In the genomic region with DNA sequence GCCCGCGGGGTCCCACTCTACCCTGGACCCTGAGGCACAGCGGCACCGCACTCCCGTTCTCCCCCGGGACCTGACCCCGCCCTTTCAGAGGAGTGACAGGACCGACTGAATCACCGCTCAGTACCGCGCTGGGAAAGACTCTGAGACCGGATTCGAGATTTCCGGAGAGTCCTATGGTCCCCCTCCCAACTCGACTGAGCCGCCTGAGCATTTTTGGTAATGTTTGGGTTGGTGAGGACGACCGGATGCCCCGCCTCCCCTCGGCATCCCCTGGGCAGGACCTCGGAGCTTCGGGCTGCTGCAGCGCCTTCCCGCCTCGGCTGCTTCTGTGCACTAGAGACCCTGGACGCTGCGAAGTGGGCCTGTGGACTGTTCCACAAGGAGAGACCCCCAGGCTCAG, we compare ENCODE assay signal across 8 mouse cellular contexts. TPM values are rescaled to one million over a fixed set of nuclear protein-coding genes. Genes with fewer than 3 reads are reported as not detected.
A peak's percentile ranks its signal among the peaks of the same experiment; 100 is the strongest.
DNase-seq lines count a peak whose midpoint lies in the region; ATAC-seq and TF ChIP-seq lines count a peak whose summit lies in the region.

No protein-coding gene starts in this region.

- peak overlapping the region; percentile 86 for H3K4me2 ChIP-seq in heart, postnatal 0 days (ENCODE audit: low read depth, low read length)

- TF ChIP-seq EP300 in heart, postnatal 0 days (IDR thresholded peaks at IDR 0.05; ENCODE audit: low read depth) = peak; percentile 67

- peak; percentile 66 for TF ChIP-seq POLR2A in embryonic fibroblast, embryonic 13.5 days (IDR thresholded peaks at IDR 0.05; ENCODE audit: low read depth, low read length)
- 0 out of 2 replicates have a peak, but pooled peaks have one; percentile 5 for TF ChIP-seq POLR2A in spleen, adult 2 months (IDR thresholded peaks at IDR 0.05; ENCODE audit: low read depth, low read length)

- peak overlapping the region; percentile 42 for H3K4me3 ChIP-seq in left cerebral cortex, adult 2 months
- peak overlapping the region; percentile 11; the same call in 1 of the 2 replicates for H3K4me3 ChIP-seq in embryonic fibroblast, embryonic 13.5 days (ENCODE audit: insufficient read depth, low read length)
- H3K4me3 ChIP-seq in heart, postnatal 0 days (ENCODE audit: low read depth, low read length) = peak overlapping the region; percentile 50
- peak overlapping the region; percentile 86 for H3K4me3 ChIP-seq in megakaryocyte, embryonic 14.5 days (replicated peaks)
- peak overlapping the region; percentile 52 for H3K4me3 ChIP-seq in spleen, adult 2 months (ENCODE audit: extremely low read depth, insufficient read depth, insufficient read length)

- ATAC-seq in heart, postnatal 0 days (ENCODE audit: insufficient read depth, low read depth) = peak; percentile 62

- DNase-seq in left cerebral cortex, adult 2 months (ENCODE audit: extremely low spot score in 1 of 2, low spot score in 2 of 2) = peak in 1 of 2 experiments; percentile 43
- no peak for DNase-seq in left cerebral cortex, adult 8-10 months (ENCODE audit: low spot score in 2 of 2)
- DNase-seq in heart, postnatal 0 days (ENCODE audit: low spot score) = peak; percentile 90
- peak; percentile 91 for DNase-seq in kidney, postnatal 14 days
- peak; percentile 43 to 78 for DNase-seq in spleen, adult 2 months (ENCODE audit: low read depth in 1 of 2, low spot score in 2 of 2)
- no peak for DNase-seq in left cerebral cortex, postnatal 25 days (ENCODE audit: low spot score in 2 of 2)

- intact Hi-C loops in left cerebral cortex, adult 2 months (cut with DNase I) = no loop called here
- intact Hi-C loops in left cerebral cortex, postnatal 25 days (cut with DNase I) = loop anchor here (5.0 kb wide), 1 partner anchor 117 kb away; no protein-coding TSS in a partner anchor

- WGBS in heart, postnatal 0 days = under 1% methylated on average over 27 of the region's 27 CpGs
- under 1% methylated on average over 27 of the region's 27 CpGs for WGBS in spleen, adult 2 months

- no peaks in the 10 kb centered on the region for H3K27me3 ChIP-seq in heart, postnatal 0 days (ENCODE audit: control insufficient read depth, insufficient read depth, low read length)
- H3K27me3 ChIP-seq in megakaryocyte, embryonic 14.5 days (replicated peaks) = peaks cover 70% of the 10 kb centered on the region
- peaks cover 8% of the 10 kb centered on the region for H3K27me3 ChIP-seq in spleen, adult 2 months (ENCODE audit: control insufficient read depth, insufficient read depth, low read length)

- H3K27ac ChIP-seq in left cerebral cortex, adult 2 months = peak overlapping the region; percentile 61; the same call in 1 of the 2 replicates
- H3K27ac ChIP-seq in embryonic fibroblast, embryonic 13.5 days (ENCODE audit: insufficient read depth, low read length) = peak overlapping the region; percentile 93
- peak overlapping the region; percentile 97 for H3K27ac ChIP-seq in heart, postnatal 0 days (ENCODE audit: low read depth)
- H3K27ac ChIP-seq in spleen, adult 2 months (ENCODE audit: insufficient read depth, low read length) = peak overlapping the region; percentile 68

- H3K9ac ChIP-seq in heart, postnatal 0 days (replicated peaks; ENCODE audit: low read depth, low read length) = peak overlapping the region; percentile 58

- TF ChIP-seq CTCF in left cerebral cortex, adult 2 months (IDR thresholded peaks at IDR 0.05) = no peak
- TF ChIP-seq CTCF in embryonic fibroblast, embryonic 13.5 days (IDR thresholded peaks at IDR 0.05; ENCODE audit: borderline replicate concordance, insufficient read depth, low read length) = no peak
- no peak for TF ChIP-seq CTCF in heart, postnatal 0 days (IDR thresholded peaks at IDR 0.05; ENCODE audit: low read depth)
- TF ChIP-seq CTCF in spleen, adult 2 months (IDR thresholded peaks at IDR 0.05; ENCODE audit: extremely low read depth, insufficient read depth, insufficient read length, insufficient replicate concordance) = no peak

- no peaks in the 10 kb centered on the region for H3K36me3 ChIP-seq in heart, postnatal 0 days (replicated peaks; ENCODE audit: control insufficient read depth, insufficient read depth, low read length)
- no peaks in the 10 kb centered on the region for H3K36me3 ChIP-seq in megakaryocyte, embryonic 14.5 days (replicated peaks; ENCODE audit: low read length)
- H3K36me3 ChIP-seq in spleen, adult 2 months (ENCODE audit: control insufficient read depth, insufficient read depth, low read length) = no peaks in the 10 kb centered on the region

- H3K4me1 ChIP-seq in embryonic fibroblast, embryonic 13.5 days (ENCODE audit: control insufficient read depth, insufficient read depth, low read length) = peaks cover 10% of the 10 kb centered on the region
- H3K4me1 ChIP-seq in heart, postnatal 0 days (ENCODE audit: control insufficient read depth, insufficient read depth) = peaks cover 29% of the 10 kb centered on the region
- peaks cover 73% of the 10 kb centered on the region for H3K4me1 ChIP-seq in megakaryocyte, embryonic 14.5 days
- peaks cover 16% of the 10 kb centered on the region for H3K4me1 ChIP-seq in spleen, adult 2 months (ENCODE audit: control insufficient read depth, insufficient read depth, insufficient read length)

- H3K9me3 ChIP-seq in heart, postnatal 0 days (replicated peaks; ENCODE audit: control insufficient read depth, low read length) = no peaks in the 10 kb centered on the region
- H3K9me3 ChIP-seq in megakaryocyte, embryonic 14.5 days = no peaks in the 10 kb centered on the region

RNA-seq across cellular contexts. Expression of a gene that starts 4.2 kb away (rescaled TPM):
- 10 to 100 TPM in 1 of 2 experiments, 1 to 10 TPM in 1; 9.0 to 11.6 TPM for total RNA-seq in left cerebral cortex, adult 2 months (2021)
- 10 to 100 TPM; 12.0 to 15.2 (median 13.9) TPM for total RNA-seq in left cerebral cortex, adult 8-10 months (2022)
- 66.4 and 124 TPM in 2 replicates for polyA plus RNA-seq in embryonic fibroblast, embryonic 13.5 days (2011; ENCODE audit: insufficient read length, low read depth, missing spikeins)
- 190 and 209 TPM in 2 replicates for total RNA-seq in heart, postnatal 0 days (2014; rRNA removed; ENCODE audit: low replicate concordance)
- 47.1 and 54.2 TPM in 2 replicates for polyA plus RNA-seq in heart, postnatal 0 days (2015; fragmentation: Nextera tagmentation; extraction: Ambion mirVana)
- polyA plus RNA-seq in megakaryocyte, embryonic 14.5 days (2012; ENCODE audit: insufficient read depth, low replicate concordance) = not detected in 2 replicates
- 12.7 and 13.9 TPM in 2 replicates for polyA plus RNA-seq in spleen, adult 2 months (2012; rRNA removed)
- total RNA-seq in left cerebral cortex, postnatal 25 days (2021) = 10 to 100 TPM; 13.2 to 14.8 TPM

RNA-seq across cellular contexts. Expression of a gene that starts 16.7 kb away (rescaled TPM):
- total RNA-seq in left cerebral cortex, adult 2 months (2021) = 10 to 100 TPM; 32.7 to 33.1 TPM
- total RNA-seq in left cerebral cortex, adult 8-10 months (2022) = 10 to 100 TPM; 26.9 to 33.4 (median 30.6) TPM
- polyA plus RNA-seq in embryonic fibroblast, embryonic 13.5 days (2011; ENCODE audit: insufficient read length, low read depth, missing spikeins) = 40.2 and 46.0 TPM in 2 replicates
- 13.0 and 16.6 TPM in 2 replicates for total RNA-seq in heart, postnatal 0 days (2014; rRNA removed; ENCODE audit: low replicate concordance)
- polyA plus RNA-seq in heart, postnatal 0 days (2015; fragmentation: Nextera tagmentation; extraction: Ambion mirVana) = 13.7 and 14.1 TPM in 2 replicates
- 4.3 and 22.2 TPM in 2 replicates for polyA plus RNA-seq in megakaryocyte, embryonic 14.5 days (2012; ENCODE audit: insufficient read depth, low replicate concordance)
- 21.3 and 27.1 TPM in 2 replicates for polyA plus RNA-seq in spleen, adult 2 months (2012; rRNA removed)
- 10 to 100 TPM; 30.6 to 31.5 TPM for total RNA-seq in left cerebral cortex, postnatal 25 days (2021)

RNA-seq across cellular contexts. Expression of a gene that starts 16.7 kb away (rescaled TPM):
- total RNA-seq in left cerebral cortex, adult 2 months (2021) = under 1 TPM in 1 of 2 experiments, not detected in 1; 0.56 TPM
- under 1 TPM in 2 of 4 experiments, not detected in 2; 0.67 to 0.78 TPM for total RNA-seq in left cerebral cortex, adult 8-10 months (2022)
- 0.21 and 0.25 TPM in 2 replicates for polyA plus RNA-seq in embryonic fibroblast, embryonic 13.5 days (2011; ENCODE audit: insufficient read length, low read depth, missing spikeins)
- total RNA-seq in heart, postnatal 0 days (2014; rRNA removed; ENCODE audit: low replicate concordance) = not detected in 2 replicates
- polyA plus RNA-seq in heart, postnatal 0 days (2015; fragmentation: Nextera tagmentation; extraction: Ambion mirVana) = 0.10 TPM in 1 of 2 replicates, not detected in the other
- polyA plus RNA-seq in megakaryocyte, embryonic 14.5 days (2012; ENCODE audit: insufficient read depth, low replicate concordance) = not detected in 2 replicates
- polyA plus RNA-seq in spleen, adult 2 months (2012; rRNA removed) = 0.05 TPM in 1 of 2 replicates, not detected in the other
- under 1 TPM; 0.14 to 0.27 TPM for total RNA-seq in left cerebral cortex, postnatal 25 days (2021)

RNA-seq across cellular contexts. Expression of a gene that starts 23.0 kb away (rescaled TPM):
- total RNA-seq in left cerebral cortex, adult 2 months (2021) = 10 to 100 TPM; 14.2 to 15.3 TPM
- 10 to 100 TPM; 24.1 to 32.7 (median 26.3) TPM for total RNA-seq in left cerebral cortex, adult 8-10 months (2022)
- polyA plus RNA-seq in embryonic fibroblast, embryonic 13.5 days (2011; ENCODE audit: insufficient read length, low read depth, missing spikeins) = 25.4 and 36.4 TPM in 2 replicates
- total RNA-seq in heart, postnatal 0 days (2014; rRNA removed; ENCODE audit: low replicate concordance) = 9.0 TPM in 2 replicates
- polyA plus RNA-seq in heart, postnatal 0 days (2015; fragmentation: Nextera tagmentation; extraction: Ambion mirVana) = 4.1 and 4.5 TPM in 2 replicates
- not detected in 2 replicates for polyA plus RNA-seq in megakaryocyte, embryonic 14.5 days (2012; ENCODE audit: insufficient read depth, low replicate concordance)
- 6.7 and 8.2 TPM in 2 replicates for polyA plus RNA-seq in spleen, adult 2 months (2012; rRNA removed)
- total RNA-seq in left cerebral cortex, postnatal 25 days (2021) = 10 to 100 TPM; 23.1 to 26.1 TPM

RNA-seq across cellular contexts. Expression of a gene that starts 28.5 kb away (rescaled TPM):
- 1 to 10 TPM in 1 of 2 experiments, under 1 TPM in 1; 0.82 to 1.6 TPM for total RNA-seq in left cerebral cortex, adult 2 months (2021)
- 1 to 10 TPM in 2 of 4 experiments, under 1 TPM in 2; 0.30 to 3.6 (median 0.95) TPM for total RNA-seq in left cerebral cortex, adult 8-10 months (2022)
- 0.12 TPM in 1 of 2 replicates, not detected in the other for polyA plus RNA-seq in embryonic fibroblast, embryonic 13.5 days (2011; ENCODE audit: insufficient read length, low read depth, missing spikeins)
- total RNA-seq in heart, postnatal 0 days (2014; rRNA removed; ENCODE audit: low replicate concordance) = not detected in 2 replicates
- not detected in 2 replicates for polyA plus RNA-seq in heart, postnatal 0 days (2015; fragmentation: Nextera tagmentation; extraction: Ambion mirVana)
- polyA plus RNA-seq in megakaryocyte, embryonic 14.5 days (2012; ENCODE audit: insufficient read depth, low replicate concordance) = not detected in 2 replicates
- polyA plus RNA-seq in spleen, adult 2 months (2012; rRNA removed) = 0.02 and 0.06 TPM in 2 replicates
- total RNA-seq in left cerebral cortex, postnatal 25 days (2021) = 1 to 10 TPM in 1 of 2 experiments, under 1 TPM in 1; 0.55 to 1.6 TPM

Comparison
In these comparisons a context has a peak if more than half of its experiments do, and no peak if none do; other contexts are left out.
1. DNase-seq: peak in heart, postnatal 0 days (single experiment), kidney, postnatal 14 days (single experiment) and spleen, adult 2 months (2 of 2); none in left cerebral cortex, adult 8-10 months (0 of 2) and left cerebral cortex, postnatal 25 days (0 of 2).
2. H3K4me3 ChIP-seq: peak in every context shown above with its lines; median percentile 86 in megakaryocyte, embryonic 14.5 days; 52 in spleen, adult 2 months; 50 in heart, postnatal 0 days; 42 in left cerebral cortex, adult 2 months; 11 in embryonic fibroblast, embryonic 13.5 days.
3. RNA of a gene that starts 4.2 kb away (total RNA-seq): 190 to 209 TPM in heart, postnatal 0 days; 13.2 to 14.8 TPM in left cerebral cortex, postnatal 25 days, 12.0 to 15.2 TPM in left cerebral cortex, adult 8-10 months and 9.0 to 11.6 TPM in left cerebral cortex, adult 2 months; every median in the first group is over 10 times any median in the second.
4. Peak in every context shown above with its lines, with median percentiles within 50 percentile points of each other: H3K27ac ChIP-seq.